ENCODE assay signal across 12 mouse cellular contexts in the genomic region with DNA sequence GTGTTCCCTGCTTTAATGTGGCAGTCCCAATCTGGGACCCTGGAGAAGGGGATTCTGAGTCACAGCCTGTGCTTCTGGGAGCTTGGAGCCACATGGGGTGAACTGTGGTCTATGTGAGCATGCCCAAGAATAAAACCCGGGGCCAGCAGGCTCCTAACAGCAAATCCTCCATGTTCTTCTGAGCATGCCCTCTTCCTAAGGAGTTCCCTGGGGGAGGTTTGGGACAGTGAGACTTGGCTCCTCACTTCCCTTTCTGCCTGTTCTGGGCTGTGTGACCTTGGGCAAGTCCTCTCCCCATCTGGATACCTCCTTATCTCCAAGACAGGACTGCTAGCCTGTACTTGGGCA. TPM values are rescaled to one million over a fixed set of nuclear protein-coding genes. Genes with fewer than 3 reads are reported as not detected.
DNase-seq lines count a peak whose midpoint lies in the region; ATAC-seq and TF ChIP-seq lines count a peak whose summit lies in the region.
"Had no signal": no experiment of that assay in that cellular context is flagged by ENCODE, and none has a peak within 500 bp of the region (broad histone marks: within the 10 kb centered on the region; RNA-seq: fewer than 3 reads in every experiment).

No protein-coding gene starts in this region.

- peaks cover 5% of the 10 kb centered on the region; the same call in 1 of the 2 replicates for H3K36me3 ChIP-seq in heart, embryonic 14.5 days (ENCODE audit: control insufficient read depth, insufficient read depth, low read length)
- peaks cover 48% of the 10 kb centered on the region for H3K36me3 ChIP-seq in E14TG2a.4 (ENCODE audit: insufficient read depth, low read length)
- H3K36me3 ChIP-seq in embryonic facial prominence, embryonic 11.5 days (replicated peaks; ENCODE audit: control insufficient read depth, insufficient read depth, low read depth, low read length): no peaks in the 10 kb centered on the region
- no peaks in the 10 kb centered on the region for H3K36me3 ChIP-seq in limb, embryonic 13.5 days
- no peaks in the 10 kb centered on the region for H3K36me3 ChIP-seq in thymus, adult 2 months (ENCODE audit: control insufficient read depth, insufficient read depth, low read length)

- no peak overlapping the region for H3K4me3 ChIP-seq in heart, embryonic 14.5 days (ENCODE audit: control insufficient read depth in 1 of 2, insufficient read depth in 1 of 2, low read depth in 1 of 2, low read length in 2 of 2)
- peak overlapping the region; percentile 71 for H3K4me3 ChIP-seq in E14TG2a.4 (replicated peaks; ENCODE audit: low read length)
- H3K4me3 ChIP-seq in embryonic facial prominence, embryonic 11.5 days (ENCODE audit: low read depth, low read length): no peak overlapping the region
- no peak overlapping the region for H3K4me3 ChIP-seq in limb, embryonic 13.5 days
- no peak overlapping the region for H3K4me3 ChIP-seq in thymus, adult 2 months (ENCODE audit: control insufficient read depth, insufficient read depth, low read length)

- peak overlapping the region; percentile 71 to 86 for H3K27ac ChIP-seq in heart, embryonic 14.5 days (replicated peaks in 1 of 2; ENCODE audit: control insufficient read depth in 1 of 2, insufficient read depth in 1 of 2, low read depth in 2 of 2, low read length in 2 of 2)
- H3K27ac ChIP-seq in embryonic facial prominence, embryonic 11.5 days (replicated peaks; ENCODE audit: low read depth, low read length): peak overlapping the region; percentile 31; the same call in 1 of the 2 replicates
- peak overlapping the region; percentile 66; the same call in 1 of the 2 replicates for H3K27ac ChIP-seq in limb, embryonic 13.5 days
- H3K27ac ChIP-seq in thymus, adult 2 months (ENCODE audit: control insufficient read depth, insufficient read depth, low read length): no peak overlapping the region

- ATAC-seq in heart, embryonic 14.5 days (ENCODE audit: insufficient number of reproducible peaks, insufficient read depth, low FRiP score, low read depth): no peak
- ATAC-seq in embryonic facial prominence, embryonic 11.5 days (replicated peaks; ENCODE audit: insufficient number of reproducible peaks, low FRiP score, low TSS enrichment, low read depth): no peak
- ATAC-seq in limb, embryonic 13.5 days (ENCODE audit: low FRiP score, low read depth): no peak

- no peaks in the 10 kb centered on the region for H3K9me3 ChIP-seq in heart, embryonic 14.5 days (ENCODE audit: control insufficient read depth, low read length)
- H3K9me3 ChIP-seq in E14TG2a.4 (ENCODE audit: low read length): no peaks in the 10 kb centered on the region
- no peaks in the 10 kb centered on the region for H3K9me3 ChIP-seq in embryonic facial prominence, embryonic 11.5 days (replicated peaks; ENCODE audit: control insufficient read depth, low read length)
- H3K9me3 ChIP-seq in limb, embryonic 13.5 days: no peaks in the 10 kb centered on the region

- no peak for TF ChIP-seq POLR2A in thymus, adult 2 months (IDR thresholded peaks at IDR 0.05; ENCODE audit: control insufficient read depth, extremely low read depth, insufficient read depth, low read length, poor library complexity)

- no peak for DNase-seq in heart, adult 9 months (ENCODE audit: low spot score in 2 of 2)
- no peak for DNase-seq in embryonic facial prominence, embryonic 11.5 days (ENCODE audit: low spot score)
- no peak for DNase-seq in urinary bladder, adult 18-20 months (ENCODE audit: low spot score in 2 of 2)
- DNase-seq in thymus, adult 2 months: no peak
- DNase-seq: cerebellum, adult 11-12 months; gastrocnemius, postnatal 14 days; lung, postnatal 4 days had no signal

- peaks cover 89 to 92% of the 10 kb centered on the region in 2 experiments for H3K4me1 ChIP-seq in heart, embryonic 14.5 days (ENCODE audit: control insufficient read depth in 2 of 2, insufficient read depth in 2 of 2, low read length in 2 of 2)
- peaks cover 98% of the 10 kb centered on the region for H3K4me1 ChIP-seq in E14TG2a.4 (replicated peaks; ENCODE audit: low read depth, low read length)
- peaks cover 34% of the 10 kb centered on the region for H3K4me1 ChIP-seq in embryonic facial prominence, embryonic 11.5 days (ENCODE audit: control insufficient read depth, insufficient read depth, low read length)
- H3K4me1 ChIP-seq in limb, embryonic 13.5 days: peaks cover 91% of the 10 kb centered on the region
- no peaks in the 10 kb centered on the region for H3K4me1 ChIP-seq in thymus, adult 2 months (replicated peaks; ENCODE audit: control insufficient read depth, insufficient read depth, low read length)

- H3K9ac ChIP-seq in heart, embryonic 14.5 days (ENCODE audit: low read length): peak overlapping the region; percentile 58
- no peak overlapping the region for H3K9ac ChIP-seq in embryonic facial prominence, embryonic 11.5 days (replicated peaks; ENCODE audit: low read length)
- peak overlapping the region; percentile 10; the same call in 1 of the 2 replicates for H3K9ac ChIP-seq in limb, embryonic 13.5 days

- H3K4me2 ChIP-seq in heart, embryonic 14.5 days (ENCODE audit: low read length): peak overlapping the region; percentile 41
- no peak overlapping the region for H3K4me2 ChIP-seq in embryonic facial prominence, embryonic 11.5 days (ENCODE audit: low read depth, low read length)
- H3K4me2 ChIP-seq in limb, embryonic 13.5 days (replicated peaks): no peak overlapping the region

- no peaks in the 10 kb centered on the region for H3K27me3 ChIP-seq in heart, embryonic 14.5 days (ENCODE audit: control insufficient read depth, insufficient read depth, low read length)
- no peaks in the 10 kb centered on the region for H3K27me3 ChIP-seq in E14TG2a.4 (ENCODE audit: insufficient read depth, low read length)
- no peaks in the 10 kb centered on the region for H3K27me3 ChIP-seq in embryonic facial prominence, embryonic 11.5 days (ENCODE audit: control insufficient read depth, insufficient read depth, low read length)
- H3K27me3 ChIP-seq in limb, embryonic 13.5 days: no peaks in the 10 kb centered on the region
- no peaks in the 10 kb centered on the region; the same call in 1 of the 2 replicates for H3K27me3 ChIP-seq in thymus, adult 2 months (ENCODE audit: control insufficient read depth, insufficient read depth, low read length)
- H3K27me3 ChIP-seq: CH12.LX had no signal

- TF ChIP-seq CTCF in E14TG2a.4 (conservative IDR thresholded peaks at IDR 0.05; ENCODE audit: low read length): no peak
- no peak for TF ChIP-seq CTCF in thymus, adult 2 months (IDR thresholded peaks at IDR 0.05; ENCODE audit: borderline replicate concordance, control insufficient read depth, extremely low read depth, insufficient read depth, low read length, poor library complexity)

- 21% methylated on average over 1 of the region's 1 CpGs for WGBS in heart, embryonic 14.5 days
- WGBS in embryonic facial prominence, embryonic 11.5 days: 25% methylated on average over 1 of the region's 1 CpGs
- 25% methylated on average over 1 of the region's 1 CpGs for WGBS in limb, embryonic 13.5 days
- 84% methylated on average over 1 of the region's 1 CpGs for WGBS in thymus, adult 2 months

RNA-seq across cellular contexts. Expression of gene Hspg2, which starts 12.4 kb away (rescaled TPM):
- 67.5 and 68.3 TPM in 2 replicates for polyA plus RNA-seq in heart, embryonic 14.5 days (2014; fragmentation: Nextera tagmentation; extraction: Ambion mirVana)
- polyA plus RNA-seq in embryonic facial prominence, embryonic 11.5 days (2014; fragmentation: Nextera tagmentation; extraction: Ambion mirVana): 14.4 and 17.6 TPM in 2 replicates
- 29.4 and 29.6 TPM in 2 replicates for polyA plus RNA-seq in limb, embryonic 13.5 days (2015; fragmentation: Nextera tagmentation; extraction: Ambion mirVana)
- polyA plus RNA-seq in thymus, adult 2 months (2012; rRNA removed): 21.6 and 25.6 TPM in 2 replicates

RNA-seq across cellular contexts. Expression of gene 1700013G24Rik, which starts 27.9 kb away (rescaled TPM):
- not detected in 2 replicates for polyA plus RNA-seq in heart, embryonic 14.5 days (2014; fragmentation: Nextera tagmentation; extraction: Ambion mirVana)
- not detected in 2 replicates for polyA plus RNA-seq in embryonic facial prominence, embryonic 11.5 days (2014; fragmentation: Nextera tagmentation; extraction: Ambion mirVana)
- polyA plus RNA-seq in limb, embryonic 13.5 days (2015; fragmentation: Nextera tagmentation; extraction: Ambion mirVana): 0.18 TPM in 1 of 2 replicates, not detected in the other
- polyA plus RNA-seq in thymus, adult 2 months (2012; rRNA removed): 0.22 TPM in 1 of 2 replicates, not detected in the other
- polyA plus RNA-seq: large intestine, adult 2 months had no signal

RNA-seq across cellular contexts. Expression of gene Cela3b, which starts 50.6 kb away (rescaled TPM):
- not detected in 2 replicates for polyA plus RNA-seq in heart, embryonic 14.5 days (2014; fragmentation: Nextera tagmentation; extraction: Ambion mirVana)
- polyA plus RNA-seq in embryonic facial prominence, embryonic 11.5 days (2014; fragmentation: Nextera tagmentation; extraction: Ambion mirVana): not detected in 2 replicates
- polyA plus RNA-seq in limb, embryonic 13.5 days (2015; fragmentation: Nextera tagmentation; extraction: Ambion mirVana): 0.15 TPM in 1 of 2 replicates, not detected in the other
- 1.1 and 1.4 TPM in 2 replicates for polyA plus RNA-seq in thymus, adult 2 months (2012; rRNA removed)
